Mouse (Mus musculus): ENCODE data around the gene Olfr1340.

- TF ChIP-seq CTCF (IDR thresholded peaks at IDR 0.05; ENCODE audit: low read depth, low read length) (no peak), POLR2A (IDR thresholded peaks at IDR 0.05; ENCODE audit: insufficient read depth, low read length) (no peak), EP300 (IDR thresholded peaks at IDR 0.05; ENCODE audit: insufficient read depth, low read depth, low read length) (no peak)
Measured at GRCm38 (mm10) chr4:118692412-118692973, 27.4 kb upstream of the Olfr1340 start, which contains the start of gene Olfr1342.

Data from ES-Bruce4 (cell line).